Mouse (Mus musculus): ENCODE measurements around the gene Btbd8. TPM values are rescaled to one million over a fixed set of nuclear protein-coding genes. Genes with fewer than 3 reads are reported as not detected.

The Btbd8 gene
- 3.6 and 3.8 TPM in 2 replicates for polyA plus RNA-seq (2015; fragmentation: Nextera tagmentation; extraction: Ambion mirVana)

DNA sequence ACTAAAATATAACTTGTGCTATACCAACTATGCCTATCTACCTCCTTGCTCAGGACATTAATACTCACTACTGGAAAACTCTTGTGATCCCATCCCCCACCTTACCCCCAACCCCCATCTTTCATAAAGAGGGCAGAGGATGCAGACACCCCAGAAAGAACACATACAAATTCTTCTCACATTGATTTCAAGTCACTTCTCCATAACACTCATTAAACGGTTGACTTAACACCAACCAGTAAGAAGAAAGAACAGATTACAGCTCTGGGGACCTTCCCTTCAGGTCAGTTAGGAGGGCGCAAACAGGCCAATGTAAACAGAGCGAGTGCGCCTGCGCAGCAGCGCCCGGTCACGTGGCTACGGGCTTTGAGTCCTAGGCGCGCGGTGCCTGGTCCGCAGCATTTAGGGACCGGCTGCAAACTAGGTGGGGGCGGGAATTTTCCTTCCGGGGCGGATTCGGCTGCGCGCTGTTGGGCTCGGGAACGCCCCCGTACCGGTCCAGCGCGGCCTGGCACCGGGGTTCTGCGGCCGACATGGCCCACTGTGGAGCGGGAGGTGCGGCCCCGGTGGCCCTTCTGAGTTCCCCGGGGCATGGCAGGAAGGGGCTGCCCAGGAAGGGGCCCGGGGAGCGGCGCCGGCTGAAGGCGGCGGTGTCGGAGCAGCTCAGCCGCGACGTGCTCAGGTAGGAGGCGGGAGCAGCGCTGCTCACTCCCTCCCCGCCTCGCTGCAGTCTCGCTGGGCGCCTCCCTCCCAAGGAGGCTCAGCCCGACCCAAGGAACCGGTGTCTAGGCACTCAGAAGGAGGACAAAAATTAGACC lies at the start of gene Btbd8:
TSS of gene Btbd8 (plus strand) at position 534 of the 818 bp plus-strand sequence.
- peaks cover 7% of the 10 kb centered on the region for H3K4me1 ChIP-seq (ENCODE audit: control insufficient read depth, insufficient read depth, low read length)
- peak within 1 kb of the TSS; percentile 86 for H3K4me2 ChIP-seq (ENCODE audit: low read depth, low read length)
- H3K27ac ChIP-seq (ENCODE audit: low read length), result peak within 1 kb of the TSS; percentile 88
- peak within 1 kb of the TSS; percentile 82 for H3K4me3 ChIP-seq (replicated peaks; ENCODE audit: low read length)
- no peaks in the 10 kb centered on the region for H3K36me3 ChIP-seq (ENCODE audit: control insufficient read depth, insufficient read depth, low read length)
- peak; percentile 96 for ATAC-seq (ENCODE audit: insufficient read depth, low FRiP score)
- H3K27me3 ChIP-seq (ENCODE audit: control insufficient read depth, insufficient read depth, low read length), result no peaks in the 10 kb centered on the region
- H3K9ac ChIP-seq (ENCODE audit: low read length), result peak within 1 kb of the TSS; percentile 96
- WGBS, result under 1% methylated on average over 51 of the region's 51 CpGs
- H3K9me3 ChIP-seq (replicated peaks; ENCODE audit: control insufficient read depth, low read length), result no peaks in the 10 kb centered on the region

DNA sequence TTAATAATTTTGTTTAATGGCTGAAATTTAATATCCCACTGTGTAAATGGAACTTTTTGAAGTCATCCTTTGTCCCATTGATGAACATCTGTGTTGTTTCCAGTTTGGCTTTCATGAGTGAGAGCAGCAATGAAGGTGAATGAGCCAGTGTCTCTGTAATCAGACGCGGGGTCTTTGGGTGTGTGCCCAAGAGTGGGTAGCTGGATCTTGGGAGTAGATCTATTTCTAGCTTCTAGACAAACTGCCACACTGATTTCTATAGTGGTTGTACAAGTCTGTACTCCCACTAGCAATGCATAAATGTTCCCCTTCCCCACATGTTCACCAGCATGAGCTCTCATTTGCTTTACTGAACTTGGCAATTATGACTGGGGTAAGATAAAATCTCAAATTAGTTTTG lies 48.4 kb upstream of the Btbd8 start:
- no peaks in the 10 kb centered on the region for H3K36me3 ChIP-seq (ENCODE audit: control insufficient read depth, insufficient read depth, low read length)
- WGBS, result 91% methylated on average over 2 of the region's 2 CpGs
- no peaks in the 10 kb centered on the region for H3K27me3 ChIP-seq (ENCODE audit: control insufficient read depth, insufficient read depth, low read length)
- H3K4me2 ChIP-seq (ENCODE audit: low read depth, low read length), result no peak overlapping the region
- no peak overlapping the region for H3K4me3 ChIP-seq (replicated peaks; ENCODE audit: low read length)
- no peak overlapping the region for H3K27ac ChIP-seq (ENCODE audit: low read length)
- H3K9me3 ChIP-seq (replicated peaks; ENCODE audit: control insufficient read depth, low read length), result no peaks in the 10 kb centered on the region
- no peak for ATAC-seq (ENCODE audit: insufficient read depth, low FRiP score)
- no peaks in the 10 kb centered on the region for H3K4me1 ChIP-seq (ENCODE audit: control insufficient read depth, insufficient read depth, low read length)
- no peak overlapping the region for H3K9ac ChIP-seq (ENCODE audit: low read length)

DNA sequence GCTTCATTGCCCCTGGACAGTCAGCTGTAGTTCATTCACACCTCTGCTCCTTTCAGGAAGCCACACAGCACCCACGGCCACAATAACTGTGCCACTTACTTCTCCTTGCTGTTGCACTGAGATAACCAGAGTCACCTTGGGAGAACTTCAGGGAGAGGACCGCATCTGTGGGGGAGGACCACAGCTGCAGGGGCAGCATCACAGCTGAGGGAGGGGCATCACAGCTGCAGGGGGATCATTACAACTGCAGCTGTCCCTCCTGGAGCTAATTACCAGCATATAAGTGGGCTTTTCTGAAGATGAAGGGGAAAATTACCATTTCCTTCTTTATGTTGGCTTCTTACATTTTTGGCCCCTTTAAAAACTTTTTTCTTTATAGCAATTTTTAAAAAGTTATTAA lies 43.4 kb upstream of the Btbd8 start:
- Histone ChIP-seq H3K27me3 (ENCODE audit: control insufficient read depth, insufficient read depth, low read length) (no peaks in the 10 kb centered on the region), H3K27ac (ENCODE audit: low read length) (no peak overlapping the region), H3K36me3 (ENCODE audit: control insufficient read depth, insufficient read depth, low read length) (no peaks in the 10 kb centered on the region), H3K4me3 (replicated peaks; ENCODE audit: low read length) (no peak overlapping the region), H3K9ac (ENCODE audit: low read length) (no peak overlapping the region), H3K9me3 (replicated peaks; ENCODE audit: control insufficient read depth, low read length) (no peaks in the 10 kb centered on the region), H3K4me2 (ENCODE audit: low read depth, low read length) (no peak overlapping the region), H3K4me1 (ENCODE audit: control insufficient read depth, insufficient read depth, low read length) (no peaks in the 10 kb centered on the region)
- ATAC-seq (ENCODE audit: insufficient read depth, low FRiP score), result no peak
- WGBS, result 63% methylated on average over 2 of the region's 2 CpGs

DNA sequence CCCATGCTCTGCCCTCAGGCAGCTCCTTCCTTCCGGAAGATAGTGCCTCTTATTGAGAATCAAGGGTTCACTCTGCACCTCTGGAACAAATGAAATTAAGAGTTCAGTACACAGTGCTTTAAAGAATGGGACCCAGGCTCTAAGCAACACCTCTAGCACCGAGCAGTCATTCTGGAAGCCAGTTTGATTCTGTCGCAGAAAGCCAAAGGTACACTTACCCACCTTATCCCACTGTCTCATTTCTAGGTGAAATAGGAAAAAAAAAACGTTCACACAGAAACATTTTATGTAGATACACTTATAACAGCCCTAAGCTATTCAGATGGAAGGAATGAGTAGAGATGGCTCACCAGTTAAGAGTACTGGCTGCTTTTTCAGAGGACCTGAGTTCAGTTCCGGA lies 35.4 kb upstream of the Btbd8 start, which contains the start of gene Ephx4:
TSS of gene Ephx4 (plus strand) at position 301 of the 400 bp plus-strand sequence.
- Histone ChIP-seq H3K9me3 (replicated peaks; ENCODE audit: control insufficient read depth, low read length) (no peaks in the 10 kb centered on the region), H3K27ac (ENCODE audit: low read length) (no peak within 1 kb of the TSS), H3K9ac (ENCODE audit: low read length) (peak within 1 kb of the TSS; percentile 77), H3K27me3 (ENCODE audit: control insufficient read depth, insufficient read depth, low read length) (peaks cover 12% of the 10 kb centered on the region; the same call in 1 of the 2 replicates), H3K4me2 (ENCODE audit: low read depth, low read length) (peak within 1 kb of the TSS; percentile 98), H3K4me3 (replicated peaks; ENCODE audit: low read length) (peak within 1 kb of the TSS; percentile 59), H3K36me3 (ENCODE audit: control insufficient read depth, insufficient read depth, low read length) (no peaks in the 10 kb centered on the region), H3K4me1 (ENCODE audit: control insufficient read depth, insufficient read depth, low read length) (no peaks in the 10 kb centered on the region)
- 27% methylated on average over 5 of the region's 5 CpGs for WGBS
- ATAC-seq (ENCODE audit: insufficient read depth, low FRiP score), result no peak

DNA sequence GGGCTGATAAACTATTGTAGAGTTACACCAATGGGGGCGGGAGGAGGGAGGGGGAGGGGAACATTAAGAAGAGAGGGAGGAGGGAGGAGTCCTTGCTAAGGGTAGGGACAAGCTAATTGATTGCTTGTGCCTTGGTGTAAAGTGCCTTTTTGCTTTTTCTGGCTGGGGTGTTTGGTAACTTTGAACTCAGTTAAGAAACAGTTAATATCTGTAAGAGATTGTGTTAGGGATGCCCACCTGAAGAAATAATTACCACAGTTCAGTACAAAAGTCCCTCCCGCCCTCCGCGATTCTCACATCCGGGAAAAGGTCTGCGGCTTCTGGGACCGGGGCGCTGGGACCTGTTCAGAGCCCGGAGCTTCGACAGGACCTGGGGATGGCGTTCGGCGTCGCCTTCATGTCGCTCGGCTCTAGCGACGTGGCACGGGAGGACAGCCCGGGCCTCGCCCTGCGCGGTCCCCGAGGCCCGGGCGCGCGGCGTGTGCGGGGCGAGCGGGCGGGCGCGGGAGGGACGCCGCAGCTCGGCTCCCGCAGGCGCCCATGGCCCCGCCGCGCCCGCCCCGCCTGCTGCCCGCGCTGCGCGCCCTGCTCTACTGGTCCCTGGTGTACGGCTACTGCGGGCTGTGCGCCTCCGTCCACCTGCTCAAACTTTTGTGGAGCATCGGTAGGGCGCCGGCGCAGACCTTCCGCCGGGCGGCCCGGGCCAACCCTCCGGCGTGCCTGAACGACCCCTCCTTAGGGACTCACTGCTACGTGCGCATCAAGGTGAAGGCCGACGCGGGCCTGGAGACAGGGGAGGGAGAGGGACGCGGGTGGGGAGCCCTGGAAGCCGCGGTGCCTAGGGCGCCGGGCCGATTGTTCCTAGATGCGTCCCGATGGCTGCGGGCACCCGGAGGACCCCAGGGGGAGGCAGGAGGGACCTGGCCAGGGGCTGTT lies 34.5 kb upstream of the Btbd8 start:
- Histone ChIP-seq H3K27me3 (ENCODE audit: control insufficient read depth, insufficient read depth, low read length) (peaks cover 12% of the 10 kb centered on the region; the same call in 1 of the 2 replicates), H3K4me1 (ENCODE audit: control insufficient read depth, insufficient read depth, low read length) (no peaks in the 10 kb centered on the region), H3K27ac (ENCODE audit: low read length) (no peak overlapping the region), H3K9ac (ENCODE audit: low read length) (peak overlapping the region; percentile 77), H3K36me3 (ENCODE audit: control insufficient read depth, insufficient read depth, low read length) (no peaks in the 10 kb centered on the region), H3K9me3 (replicated peaks; ENCODE audit: control insufficient read depth, low read length) (no peaks in the 10 kb centered on the region), H3K4me2 (ENCODE audit: low read depth, low read length) (peak overlapping the region; percentile 98), H3K4me3 (replicated peaks; ENCODE audit: low read length) (peak overlapping the region; percentile 59)
- peak; percentile 71 for ATAC-seq (ENCODE audit: insufficient read depth, low FRiP score)
- under 1% methylated on average over 71 of the region's 80 CpGs for WGBS

DNA sequence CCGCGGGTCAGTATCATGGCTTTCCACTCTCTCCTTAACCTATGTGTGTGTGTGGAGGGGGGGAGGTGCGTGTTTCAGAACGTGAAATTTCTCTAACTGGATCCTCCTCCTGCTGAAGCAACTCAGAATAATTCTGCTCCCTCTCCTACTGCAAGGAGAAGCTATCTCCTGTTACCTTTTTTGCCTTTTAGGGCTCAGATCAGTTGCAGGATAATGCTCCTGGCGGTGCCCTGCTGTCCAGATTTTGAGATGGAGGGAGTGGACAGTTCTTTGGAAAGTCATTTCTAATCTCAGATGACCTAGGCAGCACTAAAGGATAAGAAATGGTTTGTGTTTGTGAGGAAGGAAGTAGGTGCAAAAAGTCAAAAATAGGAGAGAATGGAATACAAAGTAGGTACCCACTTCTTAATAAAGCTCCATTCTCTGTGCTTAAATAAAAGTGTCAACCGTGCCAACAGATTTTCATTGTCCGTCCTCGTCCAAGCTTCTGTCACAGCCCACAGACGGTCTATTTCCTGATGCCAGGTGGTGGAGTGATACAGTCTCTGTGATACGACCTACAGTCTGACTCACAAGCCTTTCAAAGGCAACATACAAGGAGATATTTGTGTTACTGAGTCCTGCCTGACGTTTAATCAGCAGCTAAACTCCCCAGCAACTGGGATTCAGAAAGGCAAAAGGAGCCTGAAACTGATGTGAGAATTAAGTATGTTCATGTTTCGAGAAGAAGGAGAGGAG lies 33.7 kb upstream of the Btbd8 start:
- ATAC-seq (ENCODE audit: insufficient read depth, low FRiP score), result no peak

DNA sequence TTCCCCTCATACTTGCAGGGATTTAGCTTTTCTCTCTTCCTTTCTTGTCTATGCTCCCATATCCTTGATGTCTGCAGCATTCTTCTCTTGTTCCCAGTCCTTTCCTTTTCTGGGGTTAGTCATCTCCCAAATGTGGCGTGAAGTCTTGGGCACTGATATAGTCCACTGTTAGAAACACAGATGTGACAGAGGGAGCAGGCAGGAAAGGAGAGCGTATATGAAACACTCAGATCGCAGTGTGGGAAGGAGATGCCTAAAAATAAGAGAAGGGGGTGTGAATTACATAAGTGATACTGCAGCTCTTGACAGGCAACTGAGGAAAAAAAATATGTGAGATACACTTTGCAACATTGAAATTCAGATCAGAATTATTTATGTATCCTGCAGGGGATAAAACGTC lies 32.4 kb upstream of the Btbd8 start:
- Histone ChIP-seq H3K27me3 (ENCODE audit: control insufficient read depth, insufficient read depth, low read length) (peaks cover 12% of the 10 kb centered on the region; the same call in 1 of the 2 replicates), H3K4me3 (replicated peaks; ENCODE audit: low read length) (no peak overlapping the region), H3K36me3 (ENCODE audit: control insufficient read depth, insufficient read depth, low read length) (no peaks in the 10 kb centered on the region), H3K4me1 (ENCODE audit: control insufficient read depth, insufficient read depth, low read length) (no peaks in the 10 kb centered on the region), H3K4me2 (ENCODE audit: low read depth, low read length) (no peak overlapping the region), H3K9ac (ENCODE audit: low read length) (no peak overlapping the region), H3K9me3 (replicated peaks; ENCODE audit: control insufficient read depth, low read length) (no peaks in the 10 kb centered on the region), H3K27ac (ENCODE audit: low read length) (no peak overlapping the region)
- no peak for ATAC-seq (ENCODE audit: insufficient read depth, low FRiP score)
- WGBS, result 86% methylated on average over 4 of the region's 4 CpGs

More for the DNA sequence above, 33.7 kb upstream of the Btbd8 start:
- Histone ChIP-seq H3K4me1 (ENCODE audit: control insufficient read depth, insufficient read depth, low read length) (no peaks in the 10 kb centered on the region), H3K4me3 (replicated peaks; ENCODE audit: low read length) (peak overlapping the region; percentile 59), H3K36me3 (ENCODE audit: control insufficient read depth, insufficient read depth, low read length) (no peaks in the 10 kb centered on the region), H3K4me2 (ENCODE audit: low read depth, low read length) (peak overlapping the region; percentile 98), H3K9ac (ENCODE audit: low read length) (peak overlapping the region; percentile 77), H3K27me3 (ENCODE audit: control insufficient read depth, insufficient read depth, low read length) (peaks cover 12% of the 10 kb centered on the region; the same call in 1 of the 2 replicates), H3K27ac (ENCODE audit: low read length) (no peak overlapping the region), H3K9me3 (replicated peaks; ENCODE audit: control insufficient read depth, low read length) (no peaks in the 10 kb centered on the region)
- 35% methylated on average over 12 of the region's 12 CpGs for WGBS

DNA sequence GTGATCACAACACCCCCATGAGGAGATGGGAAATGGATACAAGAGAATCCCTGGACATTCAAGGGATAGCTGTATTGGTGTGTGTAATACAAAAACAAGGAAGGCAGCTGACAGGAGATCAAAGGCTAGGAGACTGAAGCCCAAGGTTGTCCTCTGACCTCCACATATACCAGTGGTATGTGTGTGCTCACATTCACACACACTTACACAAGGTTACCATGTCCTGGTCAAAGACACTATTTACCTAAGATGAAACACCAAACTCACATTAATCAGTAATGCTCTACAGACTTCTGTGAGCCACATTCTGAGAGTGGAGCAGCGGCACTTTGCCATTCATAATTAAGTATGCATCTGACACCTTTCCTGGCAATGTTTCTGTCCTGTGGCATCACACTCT lies 27.5 kb upstream of the Btbd8 start:
- no peak overlapping the region for H3K27ac ChIP-seq (ENCODE audit: low read length)
- H3K4me3 ChIP-seq (replicated peaks; ENCODE audit: low read length), result no peak overlapping the region
- peaks cover 2% of the 10 kb centered on the region; the same call in 1 of the 2 replicates for H3K27me3 ChIP-seq (ENCODE audit: control insufficient read depth, insufficient read depth, low read length)
- H3K36me3 ChIP-seq (ENCODE audit: control insufficient read depth, insufficient read depth, low read length), result no peaks in the 10 kb centered on the region
- H3K4me1 ChIP-seq (ENCODE audit: control insufficient read depth, insufficient read depth, low read length), result no peaks in the 10 kb centered on the region
- H3K4me2 ChIP-seq (ENCODE audit: low read depth, low read length), result no peak overlapping the region
- 83% methylated on average over 1 of the region's 1 CpGs for WGBS
- H3K9ac ChIP-seq (ENCODE audit: low read length), result no peak overlapping the region
- H3K9me3 ChIP-seq (replicated peaks; ENCODE audit: control insufficient read depth, low read length), result no peaks in the 10 kb centered on the region
- ATAC-seq (ENCODE audit: insufficient read depth, low FRiP score), result no peak

All from stomach, embryonic 16.5 days (tissue).